Mouse (Mus musculus) mouse trophoblast stem cell (cell line): ENCODE measurements around the gene Zfp426.

Experiments
- in situ Hi-C, 2 experiments: fragments of 300-500 bp; cut with MseI, MboI; formaldehyde crosslinking; loops; 2 replicates in 1 of 2; 3 replicates in 1 of 2; pipeline ENCODE4 v1.15.1; 2025

Zfp426 gene

GRCm38 (mm10) chr9:20492527-20493233 lies at the start of gene Zfp426:
TSS of gene Zfp426 (minus strand) at chr9:20492746.
- in situ Hi-C loops, result no loop called here

- in situ Hi-C loops, result no loop called here
Observed at GRCm38 (mm10) chr9:20536598-20536997, 44.1 kb upstream of the Zfp426 start.

GRCm38 (mm10) chr9:20534326-20534926 lies 41.9 kb upstream of the Zfp426 start:
- in situ Hi-C loops, result no loop called here

- in situ Hi-C loops, result no loop called here
Observed at GRCm38 (mm10) chr9:20521306-20521957, 28.9 kb upstream of the Zfp426 start, which contains the start of gene Zfp266. TSS of gene Zfp266 (minus strand) at chr9:20521417.

GRCm38 (mm10) chr9:20520531-20521210 lies 28.1 kb upstream of the Zfp426 start:
- in situ Hi-C loops, result no loop called here

- in situ Hi-C loops, result no loop called here
Observed at GRCm38 (mm10) chr9:20519949-20520348, 27.4 kb upstream of the Zfp426 start.

- in situ Hi-C loops, result no loop called here
Observed at GRCm38 (mm10) chr9:20518708-20519107, 26.2 kb upstream of the Zfp426 start.

- in situ Hi-C loops, result no loop called here
Observed at GRCm38 (mm10) chr9:20517727-20518126, 25.2 kb upstream of the Zfp426 start.

GRCm38 (mm10) chr9:20514016-20514415 lies 21.5 kb upstream of the Zfp426 start:
- in situ Hi-C loops, result no loop called here

GRCm38 (mm10) chr9:20512714-20513113 lies 20.2 kb upstream of the Zfp426 start:
- in situ Hi-C loops, result no loop called here

GRCm38 (mm10) chr9:20511645-20512044 lies 19.1 kb upstream of the Zfp426 start:
- in situ Hi-C loops, result no loop called here

GRCm38 (mm10) chr9:20510346-20510745 lies 17.8 kb upstream of the Zfp426 start:
- in situ Hi-C loops, result no loop called here

- in situ Hi-C loops, result no loop called here
Observed at GRCm38 (mm10) chr9:20509676-20510075, 17.1 kb upstream of the Zfp426 start.

GRCm38 (mm10) chr9:20504801-20505200 lies 12.3 kb upstream of the Zfp426 start:
- in situ Hi-C loops, result no loop called here

- in situ Hi-C loops, result no loop called here
Observed at GRCm38 (mm10) chr9:20493281-20493680, 735 bp upstream of the Zfp426 start.

- in situ Hi-C loops, result no loop called here
Observed at GRCm38 (mm10) chr9:20491858-20492526, 554 bp downstream of the Zfp426 start.

- in situ Hi-C loops, result no loop called here
Observed at GRCm38 (mm10) chr9:20489536-20489935, 3.0 kb downstream of the Zfp426 start.

GRCm38 (mm10) chr9:20479396-20479795 lies 13.2 kb downstream of the Zfp426 start:
- in situ Hi-C loops, result no loop called here

- in situ Hi-C loops, result no loop called here
Observed at GRCm38 (mm10) chr9:20476632-20477031, 15.9 kb downstream of the Zfp426 start.

GRCm38 (mm10) chr9:20466761-20467442 lies 25.6 kb downstream of the Zfp426 start:
- in situ Hi-C loops, result loop anchor here in 1 of 2 experiments (5.0 kb wide), 1 partner anchor 80 kb away; no protein-coding TSS in a partner anchor
